Mouse (Mus musculus) gastrocnemius, postnatal 10 days (tissue): ENCODE data around the gene a. TPM values are rescaled to one million over a fixed set of nuclear protein-coding genes. Genes with fewer than 3 reads are reported as not detected.
"Not testable (repeated sequence)": the region's sequence is repeated elsewhere in the genome, so short reads cannot be mapped to it uniquely, and the experiment has no call there.

Source experiments
- DNase-seq: peaks from one replicate; pipeline ENCODE4 v3.0.0; 2021; ENCODE audit warnings: mixed read lengths
- total RNA-seq, 2 experiments: library from RNA; stranded (reverse); gene quantifications; 2 replicates each; pipeline ENCODE4 v1.2.3; 2021

The a gene
- total RNA-seq, 2 experiments from 2014 or later: not detected

GRCm38 (mm10) chr2:154925411-154926031, 134.3 kb downstream of the a start:
- DNase-seq: no peak

DNA sequence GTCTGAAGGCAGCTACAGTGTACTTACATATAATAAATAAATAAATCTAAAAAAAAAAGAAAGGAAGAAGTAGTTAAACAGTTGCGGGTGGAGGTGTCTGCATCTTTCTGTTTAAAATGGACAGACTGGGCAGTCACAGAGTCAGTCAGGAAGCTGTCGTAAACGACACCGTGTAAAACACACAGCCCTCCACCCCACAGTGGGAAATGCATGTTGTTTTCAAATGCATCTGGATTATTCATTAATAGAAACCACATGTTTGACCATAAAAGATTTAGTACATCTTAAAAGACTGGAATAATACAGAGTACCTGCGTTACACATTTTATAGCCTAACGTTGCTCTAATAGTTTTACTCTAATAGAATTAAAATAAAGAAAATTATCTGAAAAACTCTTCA, 135.6 kb downstream of the a start:
- DNase-seq: no peak

- no peak for DNase-seq
Observed at GRCm38 (mm10) chr2:154928298-154928697, 137.1 kb downstream of the a start.

DNA sequence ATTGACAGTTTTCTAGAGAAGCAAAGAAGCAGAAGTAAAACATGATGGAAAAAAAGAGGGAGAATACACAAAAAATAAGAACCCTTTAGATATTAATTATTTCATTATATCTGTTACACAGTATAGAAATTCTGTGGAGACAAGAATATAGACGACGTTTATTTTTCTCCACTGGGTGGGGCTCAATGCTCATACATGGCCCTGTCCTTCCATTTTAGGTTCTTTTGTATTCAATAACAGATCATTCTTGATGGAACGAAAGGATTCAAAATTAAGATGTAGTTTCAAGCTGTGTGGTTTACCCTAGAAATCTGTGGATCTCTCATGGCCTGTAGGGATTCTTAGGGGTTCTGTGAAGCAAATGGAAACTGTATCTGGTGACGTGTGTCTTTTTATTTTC, 142.7 kb downstream of the a start:
- no peak for DNase-seq

DNA sequence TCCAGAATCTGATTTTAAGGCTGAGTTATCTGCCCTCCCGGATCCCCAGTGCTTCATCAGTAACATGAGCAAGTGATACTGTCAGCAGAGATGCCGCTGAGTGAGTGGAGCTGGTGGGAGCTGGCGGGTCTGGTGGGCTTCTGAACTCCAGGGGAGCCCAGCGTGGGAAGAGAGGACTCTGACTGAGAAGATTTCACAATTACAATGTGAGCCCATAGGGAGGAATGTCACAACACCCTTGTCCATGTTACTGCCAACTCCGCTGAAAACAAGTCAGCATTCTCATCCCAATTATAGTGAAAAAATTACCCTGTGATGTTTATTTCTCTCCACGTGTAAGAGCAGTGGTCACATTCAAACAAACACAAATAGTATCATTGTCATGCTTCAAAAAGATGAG, 144.9 kb downstream of the a start:
- no peak for DNase-seq

DNA sequence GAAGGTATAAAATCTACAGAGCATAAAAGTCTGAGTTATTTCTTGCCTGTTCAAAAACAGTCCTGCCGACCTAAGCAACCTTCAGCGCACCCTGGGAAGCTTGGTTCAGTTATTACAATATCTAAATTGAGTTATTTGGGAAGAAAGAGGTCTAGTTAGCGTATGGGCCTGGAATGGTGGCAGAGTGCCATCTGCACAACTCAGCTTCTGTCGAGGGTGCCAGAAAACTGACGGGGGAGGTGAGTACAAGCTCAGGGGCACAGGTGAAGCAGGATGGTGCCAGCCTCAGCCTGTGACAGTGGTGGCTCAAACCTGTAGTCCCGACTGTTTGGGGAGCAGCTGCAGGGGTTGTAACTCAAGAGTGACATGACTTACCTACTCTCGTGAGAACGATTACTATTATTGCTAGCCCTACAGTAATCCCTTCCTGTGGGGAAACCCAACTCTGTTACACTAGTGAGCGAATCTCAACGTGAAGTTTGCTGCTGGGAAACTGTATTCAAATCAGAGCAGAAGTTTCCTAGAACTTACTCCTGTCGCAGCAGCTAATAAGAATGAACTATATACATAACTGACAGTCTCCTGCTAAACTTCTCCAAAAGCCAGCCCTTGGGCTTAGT, 145.4 kb downstream of the a start:
- no peak for DNase-seq

DNA sequence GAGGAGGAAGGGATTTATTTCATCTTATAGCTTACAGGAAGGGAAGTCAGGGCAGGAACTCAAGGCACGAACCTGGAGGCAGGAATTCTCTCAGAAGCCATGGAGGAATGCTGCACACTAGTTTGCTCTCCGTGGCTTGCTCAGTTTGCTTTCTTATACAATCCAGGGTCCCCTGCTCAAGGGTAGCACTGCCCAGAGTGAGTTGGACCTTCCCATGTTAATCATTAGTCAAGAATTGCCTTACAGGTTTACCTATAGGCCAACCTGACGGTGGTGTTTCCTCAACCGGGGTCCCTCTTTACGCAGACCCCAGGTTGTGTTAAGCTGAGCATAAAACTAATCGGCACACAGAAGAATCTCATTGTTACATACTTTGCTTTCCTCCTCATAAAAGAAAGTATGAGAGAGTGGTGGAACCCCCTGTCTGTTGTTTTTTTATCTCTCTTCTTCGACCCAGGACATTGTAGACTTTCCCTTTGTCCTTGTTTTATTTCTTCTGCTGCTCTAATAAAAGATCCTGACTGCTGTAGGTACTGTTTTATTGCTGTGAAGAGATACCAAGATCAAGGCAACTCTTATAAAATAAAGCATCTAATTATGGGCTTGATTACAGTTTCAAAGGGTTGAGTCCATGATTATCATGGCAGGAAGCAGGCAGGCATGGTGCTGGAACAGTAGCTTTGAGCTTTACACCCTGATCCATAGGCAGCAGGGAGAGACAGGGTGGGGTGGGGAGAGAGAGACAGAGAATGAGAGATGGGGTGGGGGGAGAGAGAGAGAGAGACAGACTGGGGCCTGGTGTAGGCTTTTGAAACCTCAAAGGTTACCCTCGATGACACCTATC, 146.6 kb downstream of the a start:
- no peak for DNase-seq

DNA sequence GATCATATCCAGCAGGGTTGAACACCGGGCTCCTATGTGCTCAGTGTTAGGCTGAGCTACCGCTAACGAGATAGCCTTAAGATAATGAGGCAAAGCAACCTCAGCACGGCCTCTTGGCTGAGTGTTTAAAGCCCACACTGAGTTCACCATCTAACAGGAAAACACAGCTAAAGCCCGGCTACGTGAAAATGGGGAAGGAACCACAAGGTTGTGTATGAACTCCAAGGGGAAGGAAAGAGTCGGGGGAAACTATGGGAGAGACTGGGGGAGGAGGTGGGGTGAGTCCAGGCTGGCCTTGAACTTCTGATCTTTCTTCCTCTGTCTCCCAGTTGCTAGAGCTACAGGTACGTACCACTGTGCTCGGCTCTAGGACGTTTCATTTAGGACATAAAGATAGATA, 150.8 kb downstream of the a start:
- no peak for DNase-seq

DNA sequence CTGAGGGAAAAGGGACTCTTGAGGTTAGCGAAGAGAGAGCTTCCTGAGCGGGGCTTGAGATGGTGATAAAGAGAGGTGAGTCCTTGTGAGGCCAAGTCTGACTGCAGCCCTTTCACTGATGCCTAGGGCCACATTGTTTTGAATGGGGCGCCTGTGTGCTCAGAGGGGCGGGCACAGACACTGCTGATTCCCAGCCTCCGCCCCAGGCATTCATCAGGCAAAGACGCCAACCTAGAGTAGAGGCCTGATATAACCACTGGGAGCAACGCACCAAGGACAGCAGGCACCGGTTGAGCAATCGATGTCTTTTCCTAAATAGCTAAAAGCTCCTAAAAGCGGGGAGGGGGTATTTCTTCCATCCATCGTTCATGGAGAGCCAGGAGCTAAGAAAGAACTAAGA, 151.3 kb downstream of the a start:
- no peak for DNase-seq

GRCm38 (mm10) chr2:154943101-154943500, 151.9 kb downstream of the a start:
- DNase-seq: peak; percentile 89

DNA sequence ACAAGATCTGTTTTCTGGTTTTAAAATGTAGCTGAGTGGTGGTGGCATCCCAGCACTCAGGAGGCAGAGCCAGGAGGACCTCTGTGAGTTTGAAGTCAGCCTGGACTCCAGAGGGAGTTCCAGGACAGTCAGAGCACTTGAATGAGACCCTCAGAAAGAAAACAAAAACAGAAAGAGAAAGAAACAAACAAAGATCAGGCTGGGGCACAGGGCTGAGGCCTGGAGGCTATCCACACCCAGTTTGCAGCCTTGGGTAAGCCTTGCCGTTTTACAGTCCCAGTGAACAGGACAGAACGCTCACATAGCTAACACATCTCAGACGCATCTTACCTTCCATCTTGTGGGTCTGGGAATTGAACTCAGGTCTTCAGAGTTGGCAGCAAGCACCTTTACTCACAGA, 155.7 kb downstream of the a start:
- DNase-seq: no peak

- DNase-seq: no peak
Observed at GRCm38 (mm10) chr2:154949352-154949751, 158.2 kb downstream of the a start.

DNA sequence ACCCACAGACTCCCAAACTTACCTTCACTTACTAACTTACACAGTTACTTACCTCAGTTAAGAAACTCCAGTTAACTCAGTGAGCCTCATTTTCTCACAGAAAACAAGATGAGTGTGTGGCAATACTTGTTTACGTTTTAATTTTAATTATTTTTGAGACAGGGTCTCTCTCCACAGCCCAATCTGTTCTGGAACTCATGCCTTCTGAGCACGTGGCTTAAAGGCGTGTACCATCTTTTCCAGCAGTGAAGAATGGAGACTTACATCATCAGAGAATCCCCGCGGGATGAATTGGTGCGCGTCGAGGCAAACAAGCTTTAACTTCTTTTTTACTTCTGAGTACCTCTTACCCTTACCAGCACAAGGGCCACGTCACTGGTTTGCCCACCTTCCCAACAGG, 158.7 kb downstream of the a start:
- no peak for DNase-seq

DNA sequence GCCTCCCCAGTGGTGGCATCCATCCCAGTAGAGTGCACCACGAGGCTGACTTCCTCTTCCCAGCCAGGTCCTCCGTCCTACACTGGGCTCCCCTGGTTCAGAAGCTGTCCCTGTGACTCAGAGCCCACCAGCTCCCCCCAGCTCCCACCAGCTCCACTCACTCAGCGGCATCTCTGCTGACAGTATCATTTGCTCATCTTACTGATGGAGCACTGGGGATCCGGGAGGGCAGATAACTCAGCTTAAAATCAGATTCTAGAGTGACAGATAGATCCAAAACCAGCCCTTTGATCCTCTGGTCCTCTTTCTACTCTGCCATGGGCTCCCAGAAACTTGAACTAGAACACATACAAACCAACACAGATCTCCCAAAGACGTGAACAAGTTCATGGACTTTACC, 159.4 kb downstream of the a start:
- no peak for DNase-seq

DNA sequence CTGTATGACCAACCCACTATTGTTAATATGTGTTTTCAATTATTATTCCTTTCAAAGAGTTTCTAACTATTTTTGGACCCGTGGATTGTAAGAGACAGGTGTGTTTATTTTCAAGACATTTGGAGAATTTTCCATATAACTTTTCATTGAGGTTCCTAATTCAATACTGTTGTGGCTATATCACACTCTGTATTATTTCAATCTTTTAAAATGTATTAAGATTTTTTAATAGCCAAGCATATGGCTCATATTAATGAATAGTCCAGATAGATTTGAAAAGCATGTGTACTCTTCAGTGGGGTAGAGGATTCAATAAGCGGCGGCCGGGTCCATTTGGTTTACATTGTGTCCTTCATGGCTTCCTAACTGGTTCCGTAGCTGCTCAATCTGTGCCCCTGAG, 168.3 kb downstream of the a start:
- no peak for DNase-seq

GRCm38 (mm10) chr2:154959909-154960308, 168.7 kb downstream of the a start:
- DNase-seq: no peak

- DNase-seq: no peak
Observed at GRCm38 (mm10) chr2:154963176-154963575, 172.0 kb downstream of the a start.

- not testable (repeated sequence) for DNase-seq
Observed at GRCm38 (mm10) chr2:154969740-154970397, 178.7 kb downstream of the a start.

DNA sequence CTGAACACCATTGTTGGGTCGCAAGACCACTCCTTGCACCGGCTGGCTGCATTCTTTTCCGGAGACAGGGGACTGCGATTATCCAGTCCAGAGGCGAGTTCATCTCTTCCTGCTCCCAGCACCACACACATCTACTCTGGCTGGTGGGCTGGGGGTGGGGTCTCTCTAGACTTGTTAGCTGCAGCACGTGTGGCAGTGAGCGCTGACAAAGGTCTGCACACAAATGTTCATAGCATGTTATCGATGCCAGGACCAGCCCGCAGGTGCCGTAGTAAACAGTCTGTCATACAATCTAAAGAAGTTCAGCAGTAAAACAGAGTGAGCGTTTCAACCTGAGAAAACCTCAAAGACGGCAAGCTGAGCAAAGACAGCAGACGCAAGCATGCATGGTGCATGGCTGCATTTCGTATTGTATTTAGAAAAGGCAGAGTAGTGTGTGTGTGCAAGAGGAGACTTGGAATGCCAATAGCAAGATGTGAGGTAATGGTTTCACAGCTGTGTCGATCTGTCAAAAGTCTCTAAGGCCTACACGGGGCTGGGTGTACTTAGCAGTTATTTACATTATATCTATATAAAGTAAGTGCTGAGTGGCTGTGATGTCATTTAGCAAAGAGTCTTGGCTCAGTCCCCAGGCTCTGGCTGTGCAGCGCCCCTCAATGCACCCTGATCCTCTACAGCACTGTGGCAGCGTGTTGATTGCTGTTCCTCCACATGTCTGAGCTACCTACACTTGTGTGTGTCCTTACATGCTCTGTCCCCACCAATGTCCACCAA, 180.9 kb downstream of the a start:
- DNase-seq: no peak

DNA sequence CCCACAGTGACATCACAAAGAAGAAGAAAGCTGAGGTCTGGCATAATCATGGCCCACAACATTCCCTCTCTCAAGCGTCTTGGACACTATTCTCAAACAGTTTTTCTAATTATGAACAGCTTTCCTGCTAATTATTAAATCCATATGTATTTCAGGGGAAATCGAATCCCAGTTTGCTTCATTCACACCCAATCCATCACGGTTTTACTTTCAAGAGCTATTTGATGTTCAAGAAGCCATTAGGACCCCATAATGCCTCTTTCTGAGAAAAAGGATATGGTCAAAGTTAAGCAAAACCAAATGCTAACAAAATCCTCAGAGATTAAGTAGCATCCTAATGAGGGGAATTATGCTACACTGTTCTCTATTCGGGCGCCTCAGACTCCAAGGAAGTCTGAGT, 181.8 kb downstream of the a start:
- DNase-seq: no peak

DNA sequence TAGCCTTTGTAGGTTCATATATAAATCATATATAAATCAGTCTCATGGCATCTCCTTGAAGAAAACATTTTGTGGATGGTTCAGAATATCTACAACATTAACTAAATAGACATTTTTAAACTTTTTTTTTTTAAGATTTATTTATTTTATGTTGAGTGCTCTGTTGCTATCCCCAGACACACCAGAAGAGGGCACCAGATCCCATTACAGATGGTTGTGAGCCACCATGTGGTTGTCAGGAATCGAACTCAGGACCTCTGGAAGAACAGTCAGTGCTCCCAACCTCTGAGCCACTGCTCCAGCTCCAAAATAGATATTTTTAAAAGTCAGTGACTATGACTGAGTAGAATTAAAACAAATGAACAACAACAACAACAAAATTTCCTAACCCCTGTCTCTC, 195.4 kb downstream of the a start:
- no peak for DNase-seq

DNA sequence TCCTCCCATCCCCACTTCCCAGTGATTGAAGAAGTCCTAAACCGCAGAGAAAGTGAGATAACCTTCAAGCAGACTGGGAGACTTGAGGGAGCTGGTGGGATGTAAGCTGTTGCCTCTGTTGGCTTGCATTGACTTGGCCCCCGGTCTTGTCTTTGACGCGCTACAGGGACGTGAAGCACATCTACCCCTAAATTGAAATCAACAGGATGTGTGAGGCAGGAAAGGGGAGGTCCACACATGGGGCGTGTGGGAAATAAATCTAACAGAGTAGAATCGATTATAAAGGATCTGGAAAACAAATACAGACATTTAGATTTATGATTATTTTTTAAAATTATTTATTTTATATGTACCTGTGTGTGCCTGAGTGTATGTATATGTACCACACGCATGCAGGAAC, 200.2 kb downstream of the a start:
- no peak for DNase-seq
